ENCODE assay signal across 8 mouse cellular contexts in the genomic region with DNA sequence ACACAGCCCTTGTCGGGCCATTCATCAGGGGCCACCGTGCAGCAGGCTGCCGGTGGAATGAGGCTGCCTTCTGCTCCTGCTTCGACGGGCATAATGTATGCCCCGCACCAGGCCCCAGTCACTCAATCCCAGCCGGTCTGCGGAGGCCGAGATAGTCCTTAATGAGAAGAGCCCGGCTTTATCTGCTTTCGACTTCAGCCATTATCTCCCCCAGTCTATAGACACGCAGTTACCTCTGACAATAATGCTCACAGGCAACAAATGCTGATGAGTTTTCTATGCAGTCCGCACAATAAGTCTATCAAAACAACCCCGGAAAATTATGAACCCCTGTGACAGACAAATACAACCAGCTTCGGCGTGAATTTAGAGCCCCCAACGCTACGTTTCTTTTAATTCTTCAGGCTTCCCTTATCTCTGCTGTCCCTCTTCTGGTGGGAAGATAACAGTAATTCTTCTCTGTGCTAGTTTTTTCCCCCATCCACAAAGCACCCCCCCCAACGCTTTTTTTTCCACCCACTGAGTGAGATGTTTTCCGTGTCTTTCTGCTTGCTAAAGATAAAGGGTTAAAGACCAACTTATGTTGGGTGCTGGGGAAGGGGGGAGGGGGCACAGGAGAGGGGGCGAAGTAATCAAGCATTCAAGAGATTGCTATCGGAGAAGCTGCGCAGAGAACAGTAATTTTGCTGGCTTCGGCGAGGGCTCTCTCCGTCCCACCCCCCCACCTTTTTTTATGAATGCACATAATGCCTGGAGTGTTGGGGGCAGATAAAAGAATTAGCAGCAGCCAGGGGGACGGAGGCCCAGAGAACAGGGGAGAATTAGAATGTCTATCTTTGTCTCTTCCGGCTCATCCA.
DNase-seq lines count a peak whose midpoint lies in the region; ATAC-seq and TF ChIP-seq lines count a peak whose summit lies in the region.

No protein-coding gene starts in this region.

- no peak for DNase-seq in heart, adult 2 months
- peak; percentile 82 for DNase-seq in brain, embryonic 14.5 days (ENCODE audit: low read depth)
- no peak for DNase-seq in layer of hippocampus, adult 8-10 months (ENCODE audit: low spot score in 2 of 2)
- DNase-seq in adrenal gland, postnatal 25 days, result no peak
- no peak for DNase-seq in urinary bladder, postnatal 4 days (ENCODE audit: low spot score in 2 of 2)

- H3K4me1 ChIP-seq in heart, embryonic 13.5 days, result peaks cover 18% of the 10 kb centered on the region
- no peaks in the 10 kb centered on the region for H3K4me1 ChIP-seq in heart, adult 2 months (ENCODE audit: control insufficient read depth, insufficient read depth, low read length)
- H3K4me1 ChIP-seq in forebrain, embryonic 15.5 days, result peaks cover 18% of the 10 kb centered on the region

- no peaks in the 10 kb centered on the region for H3K36me3 ChIP-seq in heart, embryonic 13.5 days
- H3K36me3 ChIP-seq in heart, adult 2 months (ENCODE audit: control insufficient read depth, insufficient read depth, low read length), result no peaks in the 10 kb centered on the region
- no peaks in the 10 kb centered on the region for H3K36me3 ChIP-seq in forebrain, embryonic 15.5 days

- ATAC-seq in heart, embryonic 13.5 days (ENCODE audit: extremely low read depth, insufficient number of reproducible peaks, low FRiP score, low TSS enrichment), result no peak
- no peak; the same call in 1 of the 2 replicates for ATAC-seq in forebrain, embryonic 15.5 days (replicated peaks)
- peak; percentile 78 for ATAC-seq in megakaryocyte progenitor cell, adult 5-6 weeks (replicated peaks; ENCODE audit: poor library complexity)

- no peak overlapping the region for H3K27ac ChIP-seq in heart, embryonic 13.5 days (replicated peaks)
- no peak overlapping the region for H3K27ac ChIP-seq in heart, adult 2 months
- H3K27ac ChIP-seq in forebrain, embryonic 15.5 days (replicated peaks), result no peak overlapping the region

- no peak for TF ChIP-seq POLR2A in heart, adult 2 months (IDR thresholded peaks at IDR 0.05; ENCODE audit: insufficient read depth, low read depth, low read length)
- TF ChIP-seq POLR2A in brain, embryonic 14.5 days (IDR thresholded peaks at IDR 0.05; ENCODE audit: borderline replicate concordance, extremely low read depth, insufficient read depth, insufficient read length, poor library complexity, severe bottlenecking), result no peak

- H3K9ac ChIP-seq in heart, embryonic 13.5 days, result peak overlapping the region; percentile 24; the same call in 1 of the 2 replicates
- no peak overlapping the region for H3K9ac ChIP-seq in heart, adult 2 months (ENCODE audit: low read depth, low read length)
- no peak overlapping the region; the same call in 1 of the 2 replicates for H3K9ac ChIP-seq in forebrain, embryonic 15.5 days (replicated peaks)

- 3% methylated on average over 28 of the region's 28 CpGs for WGBS in heart, embryonic 13.5 days
- 5% methylated on average over 28 of the region's 28 CpGs for WGBS in heart, adult 2 months
- WGBS in forebrain, embryonic 15.5 days, result 2% methylated on average over 28 of the region's 28 CpGs

- peaks cover 60% of the 10 kb centered on the region for H3K27me3 ChIP-seq in heart, embryonic 13.5 days (replicated peaks)
- peaks cover 4% of the 10 kb centered on the region; the same call in 1 of the 2 replicates for H3K27me3 ChIP-seq in heart, adult 2 months (ENCODE audit: control insufficient read depth, insufficient read depth, low read length)
- H3K27me3 ChIP-seq in forebrain, embryonic 15.5 days, result peaks cover 21% of the 10 kb centered on the region; the same call in 1 of the 2 replicates

- no peaks in the 10 kb centered on the region for H3K9me3 ChIP-seq in heart, embryonic 13.5 days
- no peaks in the 10 kb centered on the region for H3K9me3 ChIP-seq in forebrain, embryonic 15.5 days

- H3K4me3 ChIP-seq in heart, embryonic 13.5 days, result peak overlapping the region; percentile 30
- no peak overlapping the region for H3K4me3 ChIP-seq in heart, adult 2 months
- H3K4me3 ChIP-seq in forebrain, embryonic 15.5 days, result peak overlapping the region; percentile 18

- no peaks in the 10 kb centered on the region for H3K79me2 ChIP-seq in heart, adult 2 months (replicated peaks; ENCODE audit: control insufficient read depth, insufficient read depth, low read length)

- TF ChIP-seq CTCF in heart, adult 2 months (IDR thresholded peaks at IDR 0.05), result no peak
- TF ChIP-seq CTCF in brain, embryonic 14.5 days (IDR thresholded peaks at IDR 0.05; ENCODE audit: borderline replicate concordance, extremely low read depth, insufficient read depth, insufficient read length), result no peak

- peak overlapping the region; percentile 63 for H3K4me2 ChIP-seq in heart, embryonic 13.5 days
- peak overlapping the region; percentile 37 for H3K4me2 ChIP-seq in forebrain, embryonic 15.5 days (replicated peaks)

- intact Hi-C loops in heart, adult 2 months (cut with DNase I), result no loop called here

- TF ChIP-seq EP300 in heart, adult 2 months (IDR thresholded peaks at IDR 0.05; ENCODE audit: insufficient read depth, low read depth, low read length), result no peak
